Mouse (Mus musculus): ENCODE measurements around the gene Mospd2. TPM values are rescaled to one million over a fixed set of nuclear protein-coding genes. Genes with fewer than 3 reads are reported as not detected.

Gene Mospd2
- polyA plus RNA-seq, 1 experiment from 2014 or later: 10.6 TPM

DNA sequence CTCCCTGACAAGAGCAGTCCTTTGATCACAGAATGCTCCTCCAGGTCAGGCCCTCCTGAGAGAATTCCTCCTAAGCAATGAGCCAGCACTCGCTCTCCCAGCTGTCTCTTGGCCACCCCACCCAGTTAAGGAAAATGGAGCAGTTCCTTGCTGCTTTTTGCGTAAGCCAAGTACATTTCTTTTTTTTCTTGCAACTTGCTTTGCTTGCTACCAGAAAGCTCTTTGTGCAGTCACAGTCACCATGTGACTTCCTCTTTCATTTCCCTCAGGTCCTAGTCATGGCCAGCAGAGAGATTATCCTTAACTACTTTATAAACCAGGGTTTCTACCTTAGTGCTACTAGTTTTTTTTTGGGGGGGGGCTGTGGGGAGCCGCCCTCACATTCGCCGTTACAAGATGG is 38.6 kb downstream of the Mospd2 start:
- Histone ChIP-seq H3K27me3 (ENCODE audit: control insufficient read depth, insufficient read depth, low read length) (no peaks in the 10 kb centered on the region), H3K4me2 (ENCODE audit: low read depth, low read length) (no peak overlapping the region), H3K4me3 (ENCODE audit: low read length) (no peak overlapping the region), H3K36me3 (ENCODE audit: control insufficient read depth, insufficient read depth) (peaks cover 8% of the 10 kb centered on the region), H3K9me3 (replicated peaks; ENCODE audit: control insufficient read depth, low read length) (no peaks in the 10 kb centered on the region), H3K27ac (ENCODE audit: low read length) (no peak overlapping the region), H3K9ac (ENCODE audit: low read length) (no peak overlapping the region), H3K4me1 (ENCODE audit: control insufficient read depth, insufficient read depth, low read length) (no peaks in the 10 kb centered on the region)
- WGBS: 91% methylated on average over 5 of the region's 5 CpGs
- ATAC-seq (replicated peaks; ENCODE audit: extremely low read depth, insufficient read depth, low FRiP score): no peak

DNA sequence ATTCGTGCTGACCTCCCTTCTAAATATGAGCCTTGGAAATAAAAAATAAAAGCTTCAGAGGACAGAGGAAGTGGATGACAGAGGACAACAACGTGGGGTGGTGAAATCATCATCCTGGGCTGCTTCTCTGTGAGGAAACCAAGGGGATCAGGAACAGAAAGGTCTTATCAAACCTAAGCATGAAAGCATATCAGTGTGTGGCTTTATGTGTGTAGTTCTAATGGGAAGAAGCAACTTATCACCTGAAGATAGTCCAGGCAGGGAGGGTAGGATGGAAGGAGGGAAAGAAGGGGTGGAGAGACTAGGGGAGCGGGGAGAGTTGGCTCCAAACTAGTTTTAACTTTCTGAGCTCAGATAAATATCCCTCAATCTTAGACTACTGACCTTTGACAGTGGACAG is 67.2 kb downstream of the Mospd2 start:
- no peak overlapping the region for H3K9ac ChIP-seq (ENCODE audit: low read length)
- ATAC-seq (replicated peaks; ENCODE audit: extremely low read depth, insufficient read depth, low FRiP score): no peak
- 59% methylated on average over 3 of the region's 3 CpGs for WGBS

DNA sequence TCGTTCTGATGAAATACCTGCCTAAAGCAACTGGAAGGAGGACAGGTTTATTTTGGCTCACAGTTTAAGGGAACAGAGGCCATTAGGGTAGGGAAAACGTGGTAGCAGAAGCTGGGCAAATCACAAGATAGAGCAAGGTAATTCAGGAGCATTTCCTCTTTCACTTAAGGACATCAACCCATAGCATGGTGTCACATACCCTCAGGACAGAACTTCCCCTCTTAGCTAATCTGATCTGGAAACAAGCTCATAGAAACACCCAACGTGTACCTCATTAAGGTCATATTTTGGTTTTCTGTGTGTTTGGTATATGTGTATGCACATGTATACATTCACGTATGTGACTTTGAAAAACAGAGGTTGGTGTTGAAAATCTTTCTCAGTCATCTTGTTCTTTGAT is 68.0 kb downstream of the Mospd2 start:
- no peak overlapping the region for H3K4me2 ChIP-seq (ENCODE audit: low read depth, low read length)
- H3K36me3 ChIP-seq (ENCODE audit: control insufficient read depth, insufficient read depth): no peaks in the 10 kb centered on the region
- H3K4me3 ChIP-seq (ENCODE audit: low read length): no peak overlapping the region
- 61% methylated on average over 4 of the region's 4 CpGs for WGBS
- no peak for ATAC-seq (replicated peaks; ENCODE audit: extremely low read depth, insufficient read depth, low FRiP score)
- H3K4me1 ChIP-seq (ENCODE audit: control insufficient read depth, insufficient read depth, low read length): no peaks in the 10 kb centered on the region
- no peaks in the 10 kb centered on the region for H3K27me3 ChIP-seq (ENCODE audit: control insufficient read depth, insufficient read depth, low read length)
- H3K9ac ChIP-seq (ENCODE audit: low read length): no peak overlapping the region
- H3K9me3 ChIP-seq (replicated peaks; ENCODE audit: control insufficient read depth, low read length): no peaks in the 10 kb centered on the region
- no peak overlapping the region for H3K27ac ChIP-seq (ENCODE audit: low read length)

More for the DNA sequence above, 67.2 kb downstream of the Mospd2 start:
- H3K27me3 ChIP-seq (ENCODE audit: control insufficient read depth, insufficient read depth, low read length): no peaks in the 10 kb centered on the region
- H3K36me3 ChIP-seq (ENCODE audit: control insufficient read depth, insufficient read depth): no peaks in the 10 kb centered on the region
- no peak overlapping the region for H3K27ac ChIP-seq (ENCODE audit: low read length)
- H3K4me2 ChIP-seq (ENCODE audit: low read depth, low read length): no peak overlapping the region
- H3K4me3 ChIP-seq (ENCODE audit: low read length): no peak overlapping the region
- H3K4me1 ChIP-seq (ENCODE audit: control insufficient read depth, insufficient read depth, low read length): no peaks in the 10 kb centered on the region
- no peaks in the 10 kb centered on the region for H3K9me3 ChIP-seq (replicated peaks; ENCODE audit: control insufficient read depth, low read length)

DNA sequence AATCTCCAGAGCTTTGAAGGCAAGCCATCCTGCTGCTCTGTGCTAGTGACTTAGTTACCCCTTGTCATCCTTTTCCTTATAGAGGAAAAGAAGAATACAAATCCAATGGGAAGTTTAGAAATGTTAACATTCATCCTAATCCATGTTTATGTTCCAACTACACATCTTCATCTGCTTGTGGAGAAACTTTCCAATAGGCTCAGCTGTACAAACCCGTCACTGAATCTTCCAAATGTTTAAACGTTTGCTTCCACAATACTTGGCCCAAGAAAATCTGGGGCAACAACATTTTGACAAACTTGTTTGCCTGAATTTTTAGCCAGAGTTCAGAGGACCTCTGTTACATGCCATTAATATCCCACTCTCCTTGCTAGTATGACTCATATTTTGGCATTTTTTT is 78.3 kb downstream of the Mospd2 start:
- no peak overlapping the region for H3K9ac ChIP-seq (ENCODE audit: low read length)
- 54% methylated on average over 2 of the region's 2 CpGs for WGBS
- no peaks in the 10 kb centered on the region for H3K36me3 ChIP-seq (ENCODE audit: control insufficient read depth, insufficient read depth)

DNA sequence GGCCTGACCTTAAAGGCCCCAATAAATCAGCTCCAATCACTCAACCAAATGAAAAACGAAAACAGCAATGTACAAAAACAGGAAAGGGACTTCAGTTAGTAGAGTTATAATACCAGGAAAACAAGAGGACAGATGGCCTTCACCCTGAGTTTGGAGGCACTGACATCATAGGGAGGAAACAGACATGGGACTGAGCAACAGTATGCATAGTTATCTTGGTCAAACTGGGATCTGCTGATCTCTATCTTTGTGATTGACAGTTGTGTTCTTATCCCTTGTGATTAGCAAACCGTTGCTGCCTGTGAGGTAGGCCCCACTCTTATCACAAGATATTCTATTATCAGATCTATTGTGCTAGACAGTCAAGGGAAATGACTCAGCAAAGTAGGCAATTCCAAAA is 80.4 kb downstream of the Mospd2 start:
- WGBS: 45% methylated on average over 2 of the region's 2 CpGs
- no peak overlapping the region for H3K9ac ChIP-seq (ENCODE audit: low read length)
- H3K4me3 ChIP-seq (ENCODE audit: low read length): no peak overlapping the region
- no peak for ATAC-seq (replicated peaks; ENCODE audit: extremely low read depth, insufficient read depth, low FRiP score)
- H3K27me3 ChIP-seq (ENCODE audit: control insufficient read depth, insufficient read depth, low read length): no peaks in the 10 kb centered on the region
- H3K4me2 ChIP-seq (ENCODE audit: low read depth, low read length): no peak overlapping the region
- H3K4me1 ChIP-seq (ENCODE audit: control insufficient read depth, insufficient read depth, low read length): no peaks in the 10 kb centered on the region
- no peaks in the 10 kb centered on the region for H3K36me3 ChIP-seq (ENCODE audit: control insufficient read depth, insufficient read depth)
- no peaks in the 10 kb centered on the region for H3K9me3 ChIP-seq (replicated peaks; ENCODE audit: control insufficient read depth, low read length)
- no peak overlapping the region for H3K27ac ChIP-seq (ENCODE audit: low read length)

More for the DNA sequence above, 78.3 kb downstream of the Mospd2 start:
- Histone ChIP-seq H3K27me3 (ENCODE audit: control insufficient read depth, insufficient read depth, low read length) (no peaks in the 10 kb centered on the region), H3K4me1 (ENCODE audit: control insufficient read depth, insufficient read depth, low read length) (no peaks in the 10 kb centered on the region), H3K9me3 (replicated peaks; ENCODE audit: control insufficient read depth, low read length) (no peaks in the 10 kb centered on the region), H3K27ac (ENCODE audit: low read length) (no peak overlapping the region), H3K4me2 (ENCODE audit: low read depth, low read length) (no peak overlapping the region), H3K4me3 (ENCODE audit: low read length) (no peak overlapping the region)
- ATAC-seq (replicated peaks; ENCODE audit: extremely low read depth, insufficient read depth, low FRiP score): no peak

DNA sequence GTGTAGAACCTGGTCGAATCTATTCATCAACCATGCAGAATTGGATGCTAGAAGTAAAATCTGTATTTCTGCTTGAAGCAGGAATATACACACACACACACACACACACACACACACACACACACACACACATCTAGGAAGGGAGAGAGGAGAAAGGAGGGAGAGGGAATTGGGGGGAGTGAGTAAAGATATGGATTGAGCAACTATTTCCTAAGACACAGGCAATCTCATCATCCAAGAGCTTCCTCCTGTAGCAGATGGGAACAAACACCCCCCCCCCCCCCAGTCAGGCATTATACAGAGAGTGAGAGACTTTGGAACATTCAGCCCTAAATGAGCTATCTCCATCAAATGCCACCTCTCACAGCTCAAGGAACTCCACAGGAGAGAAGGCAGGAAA is 93.9 kb downstream of the Mospd2 start:
- Histone ChIP-seq H3K9ac (ENCODE audit: low read length) (no peak overlapping the region), H3K27me3 (ENCODE audit: control insufficient read depth, insufficient read depth, low read length) (no peaks in the 10 kb centered on the region), H3K4me2 (ENCODE audit: low read depth, low read length) (no peak overlapping the region), H3K4me3 (ENCODE audit: low read length) (no peak overlapping the region), H3K9me3 (replicated peaks; ENCODE audit: control insufficient read depth, low read length) (no peaks in the 10 kb centered on the region), H3K27ac (ENCODE audit: low read length) (no peak overlapping the region), H3K4me1 (ENCODE audit: control insufficient read depth, insufficient read depth, low read length) (no peaks in the 10 kb centered on the region), H3K36me3 (ENCODE audit: control insufficient read depth, insufficient read depth) (no peaks in the 10 kb centered on the region)
- no peak for ATAC-seq (replicated peaks; ENCODE audit: extremely low read depth, insufficient read depth, low FRiP score)
- WGBS: 71% methylated on average over 1 of the region's 1 CpGs

Other genes starting within 250 kb of the Mospd2 start
- gene Fancb, start 217 bp upstream of the Mospd2 start, polyA plus RNA-seq (2015; fragmentation: Nextera tagmentation; extraction: Ambion mirVana): 5.2 and 5.4 TPM in 2 replicates
- not detected in 2 replicates for gene Gm17604, start 24.5 kb upstream of the Mospd2 start, polyA plus RNA-seq (2015; fragmentation: Nextera tagmentation; extraction: Ambion mirVana)

Data from heart, embryonic 16.5 days (tissue).